25 mouse cellular contexts compared by ENCODE assay signal in the genomic region with DNA sequence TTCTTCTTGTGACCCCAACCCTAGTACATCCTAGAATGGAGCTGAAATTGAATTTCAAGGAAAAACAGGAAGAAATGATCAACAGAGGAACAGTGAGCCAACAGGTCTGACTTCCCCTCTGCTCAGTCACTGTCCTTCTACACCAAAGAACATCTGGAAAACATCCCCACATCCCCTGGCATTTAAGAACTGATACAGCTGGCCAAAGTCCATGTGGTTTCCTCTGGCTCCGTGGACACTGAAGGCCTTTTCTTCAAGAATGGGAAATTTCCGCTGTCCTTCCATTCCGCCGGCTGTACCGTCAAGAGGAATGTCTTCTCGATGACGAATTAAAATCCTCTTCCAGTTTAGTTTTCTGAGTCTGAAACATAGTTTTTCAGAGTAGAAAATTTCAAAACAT.
"Had no signal": no experiment of that assay in that cellular context is flagged by ENCODE, and none has a peak within 500 bp of the region (broad histone marks: within the 10 kb centered on the region; RNA-seq: fewer than 3 reads in every experiment).

No protein-coding gene starts in this region.

- DNase-seq: gastrocnemius, postnatal 10 days; gastrocnemius, postnatal 25 days; heart, adult 2 months; heart, postnatal 14 days; heart, postnatal 4 days; kidney, postnatal 4 days; liver; liver, embryonic 13.5 days had no signal

- H3K4me3 ChIP-seq: heart, adult 2 months; heart, embryonic 13.5 days; heart, embryonic 15.5 days; hindbrain, embryonic 10.5 days; hindbrain, embryonic 12.5 days; intestine, embryonic 15.5 days; kidney, embryonic 15.5 days; layer of hippocampus, adult 2 months; left cerebral cortex, adult 2 months; limb, embryonic 10.5 days; limb, embryonic 12.5 days; liver, embryonic 13.5 days had no signal

- H3K4me2 ChIP-seq: heart, embryonic 13.5 days; heart, embryonic 15.5 days; hindbrain, embryonic 12.5 days; hindbrain, embryonic 14.5 days; intestine, embryonic 15.5 days; kidney, embryonic 15.5 days; limb, embryonic 12.5 days; liver, embryonic 11.5 days; liver, embryonic 13.5 days had no signal

- H3K27ac ChIP-seq: heart, adult 2 months; heart, embryonic 13.5 days; heart, embryonic 15.5 days; hindbrain, embryonic 10.5 days; hindbrain, embryonic 12.5 days; hindbrain, embryonic 14.5 days; intestine, embryonic 15.5 days; kidney, embryonic 15.5 days; kidney, postnatal 0 days; layer of hippocampus, adult 2 months; left cerebral cortex, adult 2 months; limb, embryonic 10.5 days; limb, embryonic 12.5 days; liver, embryonic 13.5 days had no signal

- H3K9ac ChIP-seq: heart, embryonic 13.5 days; heart, embryonic 15.5 days; hindbrain, embryonic 12.5 days; hindbrain, embryonic 14.5 days; intestine, embryonic 15.5 days; kidney, embryonic 15.5 days; limb, embryonic 12.5 days; liver, embryonic 13.5 days had no signal

- H3K27me3 ChIP-seq: heart, embryonic 13.5 days; heart, embryonic 15.5 days; hindbrain, embryonic 12.5 days; intestine, embryonic 15.5 days; kidney, embryonic 15.5 days; limb, embryonic 12.5 days; liver, embryonic 13.5 days had no signal

- H3K9me3 ChIP-seq: heart, embryonic 13.5 days; heart, embryonic 15.5 days; hindbrain, embryonic 10.5 days; hindbrain, embryonic 12.5 days; intestine, embryonic 15.5 days; kidney, embryonic 15.5 days; limb, embryonic 10.5 days; limb, embryonic 12.5 days; liver, embryonic 13.5 days had no signal

- H3K36me3 ChIP-seq: hindbrain, embryonic 10.5 days; kidney, embryonic 15.5 days; limb, embryonic 10.5 days; liver, embryonic 13.5 days had no signal

- ATAC-seq: forebrain, embryonic 16.5 days; hindbrain, embryonic 16.5 days; inflammation-experienced regulatory T-cells, adult 6 months; intestine, embryonic 15.5 days; intestine, postnatal 0 days had no signal

- H3K4me1 ChIP-seq: intestine, embryonic 15.5 days had no signal
